Mouse (Mus musculus): ENCODE results near the gene Rbp4.

Gene Rbp4

DNA sequence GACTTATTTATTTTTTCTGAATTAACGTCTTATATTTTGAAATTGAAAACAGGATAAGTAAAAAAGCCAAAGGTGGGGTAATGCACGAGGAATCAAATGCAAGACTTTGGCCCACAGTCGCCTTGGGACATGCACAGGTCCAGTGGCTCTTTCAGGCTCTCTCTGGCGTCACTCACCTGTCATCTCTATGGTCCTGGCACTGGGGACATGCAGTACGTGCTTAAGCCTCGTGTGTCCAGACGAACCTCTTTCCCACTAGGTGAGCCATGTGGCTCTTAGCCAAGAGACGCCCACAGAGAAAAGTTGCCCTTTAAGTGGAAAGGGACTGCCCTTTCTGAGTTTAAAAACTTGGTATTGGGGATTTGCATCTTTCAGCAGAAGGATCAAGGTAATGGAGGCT lies 35.7 kb downstream of the Rbp4 start:
- no peak for DNase-seq (ENCODE audit: low read depth)

DNA sequence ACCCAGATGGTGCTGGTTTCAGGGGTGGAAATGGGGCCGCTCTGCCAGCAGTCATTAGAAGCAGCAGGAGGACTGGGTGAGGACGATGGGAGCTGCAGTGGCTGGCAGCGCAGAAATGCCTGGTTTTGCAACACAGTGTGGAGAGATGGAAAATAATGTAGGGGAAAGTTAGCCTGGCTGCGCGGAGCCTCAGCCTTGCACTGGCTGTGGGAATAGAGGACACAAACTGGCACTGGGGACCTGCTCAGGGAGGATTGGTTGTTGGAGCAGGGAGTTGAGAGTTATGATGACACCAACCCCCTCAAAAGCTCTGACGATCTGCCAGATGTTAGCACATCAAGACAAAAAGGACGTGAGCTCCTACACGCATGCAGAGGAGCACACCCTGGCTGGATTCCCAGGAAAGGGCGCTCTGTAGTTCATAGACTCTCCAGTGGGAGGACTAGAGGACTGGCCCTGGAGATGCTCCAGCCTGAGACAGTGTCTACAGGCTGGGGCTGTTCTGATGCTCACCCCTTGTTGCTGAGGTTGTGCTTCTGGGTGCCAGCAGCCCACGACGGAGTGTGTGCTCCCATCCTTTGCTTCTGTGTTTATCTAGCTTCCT lies 38.0 kb downstream of the Rbp4 start:
- peak; percentile 35 for DNase-seq (ENCODE audit: low read depth)

DNA sequence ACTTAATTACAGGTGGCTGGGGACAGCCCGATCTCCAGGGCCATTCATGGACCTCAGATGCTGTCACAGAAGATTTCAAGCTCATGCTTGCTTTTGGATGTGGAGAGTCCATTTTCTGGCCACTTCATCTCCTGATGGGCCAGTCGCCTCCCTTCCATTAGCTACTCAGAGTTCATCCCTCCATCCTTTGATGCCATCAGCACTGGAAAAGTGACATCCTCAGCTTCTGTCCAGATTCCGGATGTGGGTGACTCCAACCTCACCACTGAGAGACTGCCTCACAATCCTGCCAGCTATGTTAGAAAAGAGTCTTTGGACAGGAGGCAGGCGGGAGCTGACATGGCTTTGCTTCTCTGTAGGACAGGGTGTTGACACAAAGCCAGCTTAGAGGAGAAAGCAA lies 39.2 kb downstream of the Rbp4 start:
- no peak for DNase-seq (ENCODE audit: low read depth)

DNA sequence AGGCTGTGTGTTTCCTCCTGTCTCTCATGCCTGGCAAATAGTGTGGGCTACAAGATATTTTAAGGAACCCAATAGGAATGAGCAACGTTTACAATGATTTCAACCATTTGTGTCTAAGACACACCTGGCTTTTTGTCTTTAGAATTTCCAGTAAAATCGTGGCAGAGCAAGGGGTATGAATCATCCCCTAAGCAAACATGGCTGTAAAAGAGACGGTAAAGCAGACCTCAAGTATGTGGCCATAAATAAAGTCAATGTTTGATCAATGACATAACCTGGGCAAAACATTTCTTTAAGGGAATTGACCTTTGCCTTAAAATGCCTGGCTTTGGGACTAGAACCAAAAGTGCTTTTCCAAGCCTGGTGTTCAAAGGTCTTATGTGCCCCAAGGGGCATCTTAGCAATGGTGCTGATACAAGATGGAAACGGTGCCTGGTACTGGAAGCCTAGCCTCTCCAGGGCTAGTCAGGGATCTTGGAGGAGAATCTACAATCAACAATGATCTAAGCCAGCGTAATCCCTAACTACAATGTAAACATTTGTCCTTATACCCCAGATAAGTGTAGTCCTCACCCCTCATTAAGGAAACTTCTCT lies 42.1 kb downstream of the Rbp4 start:
- no peak for DNase-seq (ENCODE audit: low read depth)

DNA sequence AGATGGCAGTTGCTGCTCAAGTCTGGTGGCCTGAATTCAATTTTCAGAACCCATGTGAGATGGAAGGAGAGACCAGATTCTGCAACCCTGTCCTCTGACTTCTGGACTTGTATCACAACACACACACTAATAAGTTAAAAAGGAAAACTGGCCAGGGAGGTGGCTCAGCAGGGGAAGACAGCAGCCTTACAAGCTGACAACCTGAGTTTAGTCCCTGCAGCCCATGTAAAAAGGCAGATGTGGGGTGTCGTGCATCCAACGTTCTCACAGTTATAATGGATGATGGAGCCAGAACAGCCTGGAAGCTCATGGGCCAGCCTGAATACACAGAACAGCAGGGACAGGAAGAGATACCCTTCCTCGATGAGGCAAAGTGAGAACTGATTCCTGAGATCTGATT lies 43.7 kb downstream of the Rbp4 start:
- DNase-seq (ENCODE audit: low read depth) = no peak

DNA sequence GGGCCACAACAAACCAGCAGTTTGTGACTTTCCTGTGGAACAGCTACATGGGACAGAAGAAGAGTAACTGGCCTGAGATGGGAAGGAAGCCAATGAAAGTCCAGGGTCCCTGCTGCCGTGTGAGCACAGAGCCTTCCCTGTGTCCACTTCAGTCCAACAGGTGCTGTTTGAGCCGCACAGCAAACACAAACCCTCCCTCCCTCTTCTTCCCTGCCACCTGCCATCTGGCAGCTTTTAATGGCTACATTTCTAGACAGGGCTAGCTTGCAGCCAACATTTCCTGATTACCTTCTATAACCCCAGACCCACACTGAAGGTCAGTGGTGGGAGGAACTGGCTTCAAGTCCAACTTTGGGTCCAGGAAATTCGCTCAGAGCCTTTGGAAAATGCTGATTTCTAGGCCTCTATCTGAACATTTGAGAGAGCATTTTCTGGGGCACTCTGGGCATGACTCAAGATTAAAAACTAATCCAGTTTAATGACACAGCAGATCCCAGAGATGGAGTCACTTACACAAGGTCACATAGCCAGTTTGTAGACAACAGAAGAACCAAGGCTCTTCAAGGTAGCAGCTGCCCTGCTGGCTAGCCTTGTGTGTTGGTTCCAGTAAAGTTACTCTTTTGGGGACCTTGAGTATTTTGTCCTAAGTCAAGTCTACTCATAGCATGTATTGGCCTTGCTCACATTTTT lies 47.1 kb downstream of the Rbp4 start:
- no peak for DNase-seq (ENCODE audit: low read depth)

DNA sequence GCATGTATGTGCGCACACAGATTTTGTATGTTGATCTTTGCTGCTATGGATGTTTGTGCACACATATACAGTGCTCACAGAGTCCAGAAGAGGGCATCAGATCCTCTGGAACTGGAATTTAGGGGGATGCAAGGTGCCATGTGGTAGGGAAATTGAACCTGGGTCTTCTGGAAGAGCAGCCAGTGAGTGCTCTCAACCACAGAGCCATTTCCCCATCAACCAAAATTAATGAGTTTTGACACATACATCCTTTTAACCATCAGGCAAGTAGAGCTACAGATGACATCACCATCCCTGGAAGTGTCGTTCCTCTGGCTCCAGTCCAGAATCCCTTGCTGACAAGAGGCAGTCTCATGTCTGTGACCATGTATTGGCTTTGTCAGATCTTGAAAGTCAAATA lies 48.8 kb downstream of the Rbp4 start:
- DNase-seq (ENCODE audit: low read depth) = no peak

DNA sequence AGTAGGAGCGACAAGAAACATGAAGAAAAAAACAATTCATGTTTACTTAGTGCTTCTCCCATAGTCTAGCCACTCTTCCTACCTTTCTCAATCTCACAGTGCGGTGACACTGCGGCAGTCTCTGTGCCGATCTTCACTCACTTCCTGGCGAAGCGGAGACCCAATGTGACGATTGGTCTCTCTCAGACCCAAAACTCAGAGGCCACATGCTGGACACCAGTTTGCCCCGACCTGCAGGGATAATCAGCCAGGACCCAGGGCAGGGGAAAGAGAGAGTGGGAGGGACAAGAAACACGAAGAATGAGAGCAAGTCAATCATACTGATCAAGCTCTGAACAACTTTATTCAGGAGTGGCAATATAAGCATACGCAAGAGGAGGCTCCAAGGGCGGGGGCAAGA lies 50.0 kb downstream of the Rbp4 start:
- DNase-seq (ENCODE audit: low read depth) = no peak

DNA sequence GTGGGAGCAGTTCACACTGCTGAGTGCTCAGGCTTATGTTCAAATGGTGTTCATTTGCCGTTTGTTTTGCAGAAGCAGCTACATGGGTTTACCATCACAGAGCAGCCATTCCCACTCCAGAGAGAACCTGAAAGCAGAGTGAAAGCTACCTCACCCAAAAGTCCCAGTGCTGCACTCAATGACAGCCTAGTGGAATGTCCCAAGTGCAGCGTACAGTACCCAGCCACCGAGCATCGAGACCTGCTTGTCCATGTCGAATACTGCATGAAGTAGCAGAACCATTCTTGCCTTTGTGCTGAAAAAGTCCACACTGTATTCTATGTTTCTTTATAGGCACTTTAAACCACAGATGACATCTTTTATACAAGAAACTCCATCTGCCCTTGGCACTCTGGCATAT lies 51.9 kb downstream of the Rbp4 start:
- DNase-seq (ENCODE audit: low read depth) = no peak

All from fibroblast of lung, adult 2 months (primary cell).